Mouse (Mus musculus) intestine, postnatal 0 days (tissue): ENCODE measurements around the gene Nfe2l3. TPM values are rescaled to one million over a fixed set of nuclear protein-coding genes. Genes with fewer than 3 reads are reported as not detected.

Experiments used
- ATAC-seq: fragments of 200-750 bp; cut with Nextera tagmentation; 2 replicates; pipeline ENCODE4 v1.8.0; 2017; ENCODE audit warnings: mild to moderate bottlenecking, moderate TSS enrichment, moderate library complexity
- H3K27ac ChIP-seq: fragments of 300-500 bp; sonication (generic); 2 replicates; pipeline ENCODE4 v1.5.1; 2014; ENCODE audit warnings: mild to moderate bottlenecking, low read depth, low read length, moderate library complexity
- H3K27me3 ChIP-seq: fragments of 300-500 bp; sonication (generic); replicated peaks from 2 replicates; pipeline ENCODE4 v1.6.1; 2014; ENCODE audit warnings: low read length, mixed read lengths; ENCODE audit not compliant: control insufficient read depth, insufficient read depth
- H3K36me3 ChIP-seq: fragments of 300-500 bp; sonication (generic); 2 replicates; pipeline ENCODE4 v1.6.1; 2014; ENCODE audit warnings: mild to moderate bottlenecking, moderate library complexity; ENCODE audit not compliant: control insufficient read depth, insufficient read depth
- H3K4me1 ChIP-seq: fragments of 300-500 bp; sonication (generic); replicated peaks from 2 replicates; pipeline ENCODE4 v1.6.1; 2014; ENCODE audit warnings: antibody characterized with exemption, low read length, mixed read lengths; ENCODE audit not compliant: control insufficient read depth, insufficient read depth
- H3K4me2 ChIP-seq: fragments of 300-500 bp; sonication (generic); replicated peaks from 2 replicates; pipeline ENCODE4 v1.6.1; 2014; ENCODE audit warnings: low read depth, mild to moderate bottlenecking, moderate library complexity
- H3K4me3 ChIP-seq: fragments of 300-500 bp; sonication (generic); 2 replicates; pipeline ENCODE4 v1.5.1; 2014; ENCODE audit warnings: low read depth, low read length
- H3K9ac ChIP-seq: fragments of 300-500 bp; sonication (generic); 2 replicates; pipeline ENCODE4 v1.6.1; 2014; ENCODE audit warnings: mild to moderate bottlenecking, low read depth, low read length
- H3K9me3 ChIP-seq: fragments of 300-500 bp; sonication (generic); 2 replicates; pipeline ENCODE4 v1.6.1; 2016; ENCODE audit warnings: mixed run types; ENCODE audit not compliant: control insufficient read depth
- CTCF ChIP-seq: sonication (generic); IDR thresholded peaks from 2 replicates; pipeline ENCODE4 v1.5.1; 2016; ENCODE audit warnings: low read depth, mild to moderate bottlenecking, control low read depth, antibody characterized with exemption, moderate library complexity
- WGBS: fragments of 180-500 bp; shearing (Covaris S2); extraction: QIAGEN DNeasy Blood & Tissue Kit; methylation state at CpG from one replicate; pipeline ENCODE4 v1.1.7; 2014; 5-methylcytosine and 5-hydroxymethylcytosine counted together
- polyA plus RNA-seq: library from polyadenylated mRNA; unstranded; fragments of >200 nt; fragmentation: Nextera tagmentation; extraction: Ambion mirVana; gene quantifications from 2 replicates; pipeline ENCODE4 v1.2.1, GENCODE M21; 2015

Gene Nfe2l3
- polyA plus RNA-seq, 1 experiment from 2014 or later, result 0.99 TPM

DNA sequence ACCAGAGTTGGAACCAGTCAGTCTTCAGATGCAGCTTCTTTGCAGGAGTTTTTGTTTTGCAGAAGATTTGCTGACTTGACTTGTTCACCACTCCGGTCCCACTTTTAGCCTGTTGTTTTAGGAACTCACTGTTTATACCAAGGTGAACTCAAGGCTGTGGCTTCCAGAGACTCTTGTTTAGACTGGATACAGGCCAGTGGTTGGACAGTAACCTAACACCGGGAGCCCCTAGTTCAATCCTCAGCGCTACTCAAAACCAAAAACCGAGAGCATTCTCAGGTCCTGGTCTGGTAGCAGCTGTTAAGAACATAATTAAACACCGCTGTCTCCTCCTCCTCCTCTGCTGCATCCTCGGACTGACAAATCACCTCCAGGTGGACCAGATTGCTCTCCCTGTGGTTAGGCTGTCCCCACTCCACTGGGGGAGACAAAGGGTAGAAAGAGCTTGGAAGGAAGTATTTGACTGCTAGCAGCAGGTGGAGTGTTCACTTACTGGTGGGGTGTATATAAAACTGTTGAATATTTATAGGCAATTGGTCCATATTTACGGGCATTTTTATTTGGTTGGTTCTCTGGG, 20.5 kb downstream of the Nfe2l3 start:
- Histone ChIP-seq H3K9me3 (no peaks in the 10 kb centered on the region), H3K27ac (no peak overlapping the region), H3K4me2 (no peak overlapping the region), H3K9ac (no peak overlapping the region), H3K36me3 (no peaks in the 10 kb centered on the region), H3K4me3 (no peak overlapping the region), H3K4me1 (no peaks in the 10 kb centered on the region), H3K27me3 (no peaks in the 10 kb centered on the region)
- TF ChIP-seq CTCF, result no peak
- 59% methylated on average over 7 of the region's 7 CpGs for WGBS
- no peak for ATAC-seq

DNA sequence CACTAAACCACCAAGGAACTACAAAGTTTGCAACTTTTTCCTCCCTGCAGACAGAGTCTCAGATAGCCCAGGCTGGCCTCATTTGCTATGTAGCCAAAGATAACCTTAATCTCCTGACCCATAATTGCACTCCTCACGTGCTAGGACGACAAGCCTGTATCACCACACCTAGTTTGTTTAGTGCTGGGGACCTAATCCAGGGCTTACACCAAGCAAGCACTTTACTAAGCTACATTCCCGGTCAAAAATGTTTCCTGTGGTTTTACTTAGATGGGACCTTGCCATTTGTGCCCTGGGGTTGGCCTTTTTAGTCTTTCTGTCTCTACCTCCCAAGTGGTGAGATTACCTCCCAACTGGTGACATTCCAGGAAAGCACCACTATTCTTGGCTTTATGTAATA, 22.5 kb downstream of the Nfe2l3 start:
- Histone ChIP-seq H3K27ac (no peak overlapping the region), H3K27me3 (no peaks in the 10 kb centered on the region), H3K4me3 (no peak overlapping the region), H3K4me1 (no peaks in the 10 kb centered on the region), H3K9ac (no peak overlapping the region), H3K36me3 (peaks cover 3% of the 10 kb centered on the region; the same call in 1 of the 2 replicates), H3K9me3 (no peaks in the 10 kb centered on the region), H3K4me2 (no peak overlapping the region)
- TF ChIP-seq CTCF, result no peak
- ATAC-seq, result no peak
- 24% methylated on average over 3 of the region's 3 CpGs for WGBS

DNA sequence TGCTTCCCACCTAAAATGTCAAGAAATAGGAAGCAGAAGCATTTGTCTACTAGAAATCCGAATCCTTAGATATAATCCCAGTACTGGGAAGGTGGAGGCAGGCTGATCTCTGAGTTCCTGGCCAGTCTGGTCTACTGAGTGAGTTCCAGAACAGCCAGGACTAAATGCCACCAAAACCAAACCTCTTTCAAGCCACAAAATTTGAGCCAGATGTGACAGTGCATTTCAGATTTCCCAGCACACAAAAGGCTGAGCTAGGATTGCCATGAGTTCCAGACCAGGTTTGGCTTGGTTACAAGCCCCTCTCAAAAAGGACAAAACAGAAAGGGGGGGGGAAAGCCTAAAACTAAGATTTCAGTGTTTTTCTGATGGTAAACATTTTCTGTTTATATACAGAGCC, 23.7 kb downstream of the Nfe2l3 start:
- ATAC-seq, result no peak
- Histone ChIP-seq H3K27me3 (no peaks in the 10 kb centered on the region), H3K9me3 (no peaks in the 10 kb centered on the region), H3K9ac (no peak overlapping the region), H3K4me1 (no peaks in the 10 kb centered on the region), H3K36me3 (peaks cover 12% of the 10 kb centered on the region), H3K27ac (no peak overlapping the region), H3K4me2 (no peak overlapping the region), H3K4me3 (no peak overlapping the region)
- no peak for TF ChIP-seq CTCF
- WGBS, result 68% methylated on average over 1 of the region's 1 CpGs

DNA sequence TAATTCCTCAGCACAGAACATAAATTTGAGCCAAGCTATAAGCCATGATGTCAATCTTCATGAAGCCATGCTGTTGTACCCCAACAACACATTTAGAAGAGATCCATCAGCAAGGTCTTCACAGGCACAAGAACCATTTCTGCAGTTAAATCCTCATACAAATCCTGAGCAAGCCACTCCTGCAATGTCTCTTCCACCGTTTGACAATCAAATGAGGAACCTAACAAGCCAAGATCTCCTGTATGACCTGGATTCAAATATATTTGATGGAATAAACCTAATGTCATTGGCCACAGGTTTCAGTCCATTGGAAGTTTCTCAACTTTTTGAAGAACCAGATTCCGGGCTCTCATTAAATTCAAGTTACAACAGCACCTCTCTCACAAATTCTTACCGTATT, 24.8 kb downstream of the Nfe2l3 start:
- Histone ChIP-seq H3K27me3 (no peaks in the 10 kb centered on the region), H3K4me1 (no peaks in the 10 kb centered on the region), H3K4me2 (no peak overlapping the region), H3K9me3 (no peaks in the 10 kb centered on the region), H3K9ac (no peak overlapping the region), H3K4me3 (no peak overlapping the region), H3K36me3 (peaks cover 21% of the 10 kb centered on the region), H3K27ac (no peak overlapping the region)
- WGBS, result 72% methylated on average over 3 of the region's 3 CpGs
- TF ChIP-seq CTCF, result no peak
- ATAC-seq, result no peak

DNA sequence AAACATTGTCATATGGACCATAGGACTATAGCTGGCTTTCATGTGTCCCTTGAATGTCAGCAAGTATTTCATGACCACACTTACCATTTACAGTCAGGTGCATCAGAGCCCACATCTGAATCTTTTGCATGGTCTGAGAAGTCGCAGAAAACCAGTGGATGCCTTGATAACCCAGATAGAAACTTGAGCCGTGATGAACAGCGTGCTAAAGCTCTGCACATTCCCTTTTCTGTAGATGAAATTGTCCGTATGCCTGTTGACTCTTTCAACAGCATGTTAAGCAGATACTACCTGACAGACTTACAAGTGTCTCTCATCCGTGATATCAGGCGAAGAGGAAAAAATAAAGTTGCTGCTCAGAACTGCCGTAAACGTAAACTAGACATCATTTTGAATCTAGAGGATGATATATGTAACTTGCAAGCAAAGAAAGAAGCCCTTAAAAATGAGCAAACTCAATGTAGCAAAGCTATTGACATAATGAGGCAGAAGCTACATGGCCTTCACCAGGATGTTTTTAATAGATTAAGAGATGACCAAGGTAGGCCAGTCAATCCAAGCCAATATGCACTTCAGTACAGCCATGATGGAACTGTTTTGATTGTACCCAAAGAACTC, 25.4 kb downstream of the Nfe2l3 start:
- H3K9me3 ChIP-seq, result no peaks in the 10 kb centered on the region
- H3K4me3 ChIP-seq, result no peak overlapping the region
- no peak overlapping the region for H3K9ac ChIP-seq
- H3K4me1 ChIP-seq, result no peaks in the 10 kb centered on the region
- 75% methylated on average over 8 of the region's 8 CpGs for WGBS
- H3K27ac ChIP-seq, result no peak overlapping the region
- H3K27me3 ChIP-seq, result no peaks in the 10 kb centered on the region
- no peak for ATAC-seq
- H3K4me2 ChIP-seq, result no peak overlapping the region
- no peak for TF ChIP-seq CTCF
- H3K36me3 ChIP-seq, result peaks cover 24% of the 10 kb centered on the region

DNA sequence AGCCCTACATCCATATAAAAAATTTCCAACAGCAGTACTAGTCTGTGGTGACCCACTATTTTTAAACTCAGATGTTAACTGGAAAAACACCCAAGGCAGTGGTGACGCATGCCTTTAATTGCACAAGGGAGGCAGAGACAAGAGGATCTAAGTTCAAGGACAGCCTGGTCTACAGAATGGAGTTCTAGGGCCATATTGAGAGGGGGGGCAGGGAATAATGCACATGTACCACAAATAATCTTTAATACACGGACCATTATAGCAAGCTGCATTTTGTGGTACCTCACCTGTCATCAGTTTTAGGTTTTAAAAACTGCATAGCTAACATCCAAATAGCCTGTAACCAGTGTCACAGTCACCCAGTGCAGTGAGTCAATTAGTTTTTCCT, 26.4 kb downstream of the Nfe2l3 start:
- TF ChIP-seq CTCF, result no peak
- no peaks in the 10 kb centered on the region for H3K4me1 ChIP-seq
- H3K36me3 ChIP-seq, result peaks cover 34% of the 10 kb centered on the region
- H3K27me3 ChIP-seq, result no peaks in the 10 kb centered on the region
- no peak overlapping the region for H3K4me3 ChIP-seq
- no peak overlapping the region for H3K27ac ChIP-seq
- H3K9me3 ChIP-seq, result no peaks in the 10 kb centered on the region
- no peak overlapping the region for H3K9ac ChIP-seq
- WGBS, result 38% methylated on average over 2 of the region's 2 CpGs
- peak; percentile 28 for ATAC-seq
- H3K4me2 ChIP-seq, result no peak overlapping the region
